Mouse (Mus musculus): ENCODE measurements around the gene Tsc22d3.
"Not testable (repeated sequence)": the region's sequence is repeated elsewhere in the genome, so short reads cannot be mapped to it uniquely, and the experiment has no call there.

Gene Tsc22d3

DNA sequence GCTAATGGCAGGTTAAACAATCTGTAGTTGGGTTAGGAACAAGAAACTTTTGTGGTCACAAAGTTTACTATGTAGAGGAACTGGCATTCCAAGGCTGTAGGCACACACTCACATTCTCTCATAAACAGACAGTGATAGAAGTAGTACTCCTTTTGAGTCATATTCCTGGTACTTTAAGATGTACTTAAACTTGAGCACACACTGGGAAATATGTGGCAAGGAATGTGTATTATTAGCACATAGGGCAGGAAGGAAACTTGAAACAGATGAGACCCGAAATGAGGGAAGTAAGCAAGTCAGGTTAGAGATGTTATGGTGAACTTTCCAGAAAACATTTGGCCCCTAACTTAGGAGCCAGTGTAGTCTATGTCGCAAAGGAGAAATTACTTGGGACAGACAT lies 34.7 kb downstream of the Tsc22d3 start:
- DNase-seq (ENCODE audit: low read depth, low spot score), result no peak

GRCm38 (mm10) chrX:140565212-140565611 lies 35.2 kb downstream of the Tsc22d3 start:
- no peak for DNase-seq (ENCODE audit: low read depth, low spot score)

DNA sequence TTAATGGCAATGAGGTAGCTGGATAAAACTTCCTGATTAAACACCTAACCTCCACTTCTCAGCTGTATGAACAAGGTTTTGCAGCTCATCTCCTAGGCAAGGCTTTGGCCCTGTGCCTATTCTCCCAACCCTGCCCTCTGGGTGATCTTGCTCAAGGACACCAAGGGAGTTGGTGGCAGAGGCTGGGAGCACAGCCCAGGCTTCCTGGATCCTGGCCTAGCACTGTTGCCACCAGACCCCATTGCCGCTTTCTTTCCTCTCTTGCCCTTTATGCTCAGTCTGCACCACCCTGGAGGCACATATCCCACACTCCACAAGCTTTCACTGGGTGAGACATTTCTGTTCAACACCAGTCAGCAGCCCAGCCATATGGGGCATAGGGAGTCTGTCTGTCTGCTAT lies 35.7 kb downstream of the Tsc22d3 start:
- DNase-seq (ENCODE audit: low read depth, low spot score), result no peak

- DNase-seq (ENCODE audit: low read depth, low spot score), result no peak
Measured at GRCm38 (mm10) chrX:140558176-140558844, 42.1 kb downstream of the Tsc22d3 start.

- DNase-seq (ENCODE audit: low read depth, low spot score), result no peak
Measured at GRCm38 (mm10) chrX:140555965-140556364, 44.5 kb downstream of the Tsc22d3 start.

DNA sequence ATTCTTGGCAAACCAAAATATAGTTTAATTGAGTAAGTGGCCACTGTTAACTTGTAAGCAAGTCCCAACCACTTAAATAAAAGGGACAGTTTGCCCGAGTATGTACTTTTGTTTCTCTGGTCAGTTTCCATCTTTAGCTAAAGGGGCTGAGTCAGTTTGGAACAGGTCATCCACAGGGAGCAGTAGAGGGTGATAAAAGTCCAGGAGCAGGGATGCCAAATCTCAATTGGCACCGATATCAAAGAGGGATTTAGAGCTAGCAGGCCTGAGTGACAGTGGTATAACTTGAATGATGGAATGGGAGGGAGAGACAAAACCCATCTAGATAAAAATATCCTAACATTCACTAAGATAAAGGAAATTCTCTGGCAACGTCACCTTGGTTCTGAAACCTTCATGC lies 45.0 kb downstream of the Tsc22d3 start:
- DNase-seq (ENCODE audit: low read depth, low spot score), result no peak

- DNase-seq (ENCODE audit: low read depth, low spot score), result no peak
Measured at GRCm38 (mm10) chrX:140547660-140548419, 52.6 kb downstream of the Tsc22d3 start.

DNA sequence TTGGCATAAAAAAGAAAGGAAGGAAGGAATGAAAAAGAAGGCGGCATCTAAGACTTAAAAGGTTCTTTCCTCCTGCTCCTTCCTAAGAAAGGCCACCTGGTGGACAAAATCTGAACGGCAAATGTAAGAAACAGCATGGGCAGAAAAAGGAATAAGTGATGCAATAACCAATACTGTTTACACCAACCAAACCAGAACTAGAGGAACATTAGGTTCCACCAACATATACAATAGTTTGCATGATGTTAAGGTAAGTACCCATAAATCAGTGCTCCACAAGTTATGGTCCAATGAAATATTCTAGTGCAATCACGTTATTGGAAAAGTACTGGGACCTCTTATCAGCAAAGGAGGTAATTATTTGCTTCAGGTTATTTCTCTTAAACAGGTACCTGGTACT lies 55.7 kb downstream of the Tsc22d3 start:
- peak; percentile 82 for DNase-seq (ENCODE audit: low read depth, low spot score)

DNA sequence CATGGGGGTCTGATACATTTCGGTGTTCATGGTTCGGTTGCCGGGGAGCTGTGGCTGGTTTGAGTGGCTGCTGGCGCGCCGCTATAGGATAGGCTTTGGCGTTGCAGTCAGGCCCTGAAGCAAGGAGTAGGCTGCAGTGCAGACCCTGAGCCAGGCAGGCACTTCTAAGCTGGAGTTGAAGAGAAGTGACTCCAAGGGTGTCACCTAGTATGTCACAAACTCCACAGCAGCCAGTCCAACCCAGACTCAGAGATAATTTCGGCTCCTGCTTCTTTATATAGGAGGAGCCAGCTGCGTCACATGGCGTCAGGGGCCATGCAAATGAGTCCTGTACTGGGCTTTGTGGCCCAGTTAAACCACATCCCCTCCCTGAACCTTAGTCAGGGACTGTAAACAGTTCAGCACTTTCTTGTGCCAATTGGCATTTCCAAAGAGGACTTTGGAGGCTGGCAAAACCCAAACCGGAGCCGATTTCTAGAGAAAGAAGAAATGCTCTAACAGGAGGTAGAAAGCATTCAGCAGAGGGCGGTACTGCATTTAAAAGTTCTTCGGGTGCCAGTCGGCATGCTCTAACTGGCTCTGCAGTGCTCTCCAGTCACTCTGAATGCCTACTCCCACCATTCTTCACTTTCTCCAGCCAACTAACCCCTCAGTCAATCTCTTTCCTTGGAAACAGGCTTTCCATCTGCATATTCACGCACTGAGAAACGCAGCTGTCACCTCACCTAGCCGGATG lies 57.4 kb downstream of the Tsc22d3 start:
- DNase-seq (ENCODE audit: low read depth, low spot score), result peak; percentile 91

DNA sequence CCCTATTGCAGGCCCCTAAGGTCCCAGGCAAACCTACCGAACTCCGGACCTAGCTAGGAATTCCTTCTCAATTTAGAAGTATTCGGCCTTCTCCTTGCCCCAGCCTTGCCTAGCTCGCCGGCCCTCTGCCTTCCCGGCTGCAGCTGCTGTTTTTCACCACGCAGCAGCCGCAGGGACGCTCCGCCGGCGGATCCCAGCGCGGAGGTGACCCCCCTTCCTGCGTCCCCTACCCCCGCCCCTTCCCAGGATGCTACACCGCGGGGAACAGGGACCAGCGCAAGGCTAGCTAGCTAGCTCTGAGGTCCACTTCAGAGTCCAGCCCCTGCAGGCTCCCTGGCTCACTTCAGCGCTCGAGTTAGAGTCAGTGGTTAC lies 58.0 kb downstream of the Tsc22d3 start:
- no peak for DNase-seq (ENCODE audit: low read depth, low spot score)

DNA sequence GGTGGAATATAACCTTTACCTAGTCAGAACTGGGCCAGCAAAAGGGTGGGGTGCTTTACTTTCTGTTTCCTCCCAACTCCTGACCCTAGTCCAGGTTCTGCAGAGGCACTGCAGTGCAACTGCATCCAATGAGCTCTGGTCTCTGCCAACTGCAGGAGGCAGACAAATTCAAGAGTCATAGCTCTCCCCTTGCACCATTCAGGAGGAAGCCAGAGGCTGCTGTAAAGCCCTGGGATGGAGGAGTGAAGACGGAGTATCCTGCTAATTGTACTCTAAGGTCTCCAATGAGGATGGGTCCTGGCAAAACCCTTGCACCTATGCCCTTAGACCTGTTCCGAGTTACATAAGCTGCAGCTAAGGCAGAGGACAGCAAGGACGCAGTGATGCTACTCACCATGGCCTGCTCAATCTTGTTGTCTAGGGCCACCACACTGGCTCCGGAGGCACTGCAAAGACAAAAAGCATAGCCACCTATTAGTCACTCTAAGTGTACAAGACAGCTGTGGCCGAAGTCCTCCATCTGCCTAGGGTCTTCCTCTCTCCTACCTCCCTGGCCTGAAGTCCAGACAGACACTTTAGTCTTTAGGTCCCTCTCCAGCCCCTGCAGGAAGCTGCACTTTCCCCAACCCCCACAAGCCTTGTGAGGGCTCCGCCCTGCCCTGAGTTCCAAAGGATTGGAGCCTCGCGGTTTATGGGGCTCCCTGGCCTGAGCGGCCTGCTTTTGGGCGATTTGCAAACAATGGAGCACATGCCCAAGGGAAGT lies 58.6 kb downstream of the Tsc22d3 start:
- peak; percentile 50 for DNase-seq (ENCODE audit: low read depth, low spot score)

- peak; percentile 62 for DNase-seq (ENCODE audit: low read depth, low spot score)
Measured at GRCm38 (mm10) chrX:140540500-140541114, 59.9 kb downstream of the Tsc22d3 start.

DNA sequence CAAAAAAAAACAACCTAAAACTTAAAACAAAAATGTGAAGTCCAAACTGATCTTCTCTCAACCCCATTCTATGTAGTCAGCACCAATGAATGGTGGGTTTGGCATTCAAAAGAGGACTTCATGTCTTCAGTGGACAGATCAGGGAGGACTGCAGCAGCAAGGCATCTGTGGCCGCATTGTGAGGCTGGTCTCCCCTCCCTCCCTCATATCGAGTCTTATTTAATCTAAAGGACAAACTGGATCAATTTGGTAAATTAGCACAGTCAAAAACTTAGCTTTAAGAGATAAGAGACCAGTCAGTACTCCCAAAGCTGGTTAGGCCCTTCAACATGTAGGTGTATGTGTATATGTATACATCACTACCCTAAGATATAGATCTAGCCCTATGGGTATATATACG lies 60.6 kb downstream of the Tsc22d3 start:
- DNase-seq (ENCODE audit: low read depth, low spot score), result not testable (repeated sequence)

DNA sequence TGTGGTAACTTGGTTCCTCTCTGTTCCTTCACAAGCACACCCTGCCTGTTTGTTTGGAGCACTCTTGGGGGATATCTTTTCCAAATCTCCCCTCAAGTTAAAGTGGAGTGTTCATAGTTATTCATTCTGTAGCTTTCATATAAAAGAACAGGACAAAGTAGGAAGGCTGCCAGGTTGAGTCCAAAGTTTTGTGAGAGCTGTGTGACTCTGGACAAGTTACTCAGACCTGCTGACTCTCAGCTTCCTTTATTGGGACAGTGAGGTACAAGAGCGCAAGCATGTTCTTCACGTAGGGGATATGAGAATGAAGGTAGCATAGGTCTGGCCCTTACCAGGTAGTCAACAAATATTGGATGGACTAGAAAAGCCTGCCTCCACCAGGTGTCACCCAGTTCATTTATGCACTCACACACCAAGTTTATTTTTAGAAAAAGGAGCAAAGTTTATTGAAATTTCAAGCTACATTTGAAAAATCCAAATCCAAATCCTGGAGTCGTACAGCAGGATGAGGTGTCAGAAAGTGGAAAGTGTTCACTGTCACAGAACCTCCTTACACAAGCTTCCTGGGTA lies 61.3 kb downstream of the Tsc22d3 start:
- DNase-seq (ENCODE audit: low read depth, low spot score), result peak; percentile 29

GRCm38 (mm10) chrX:140538649-140539048 lies 61.8 kb downstream of the Tsc22d3 start:
- no peak for DNase-seq (ENCODE audit: low read depth, low spot score)

DNA sequence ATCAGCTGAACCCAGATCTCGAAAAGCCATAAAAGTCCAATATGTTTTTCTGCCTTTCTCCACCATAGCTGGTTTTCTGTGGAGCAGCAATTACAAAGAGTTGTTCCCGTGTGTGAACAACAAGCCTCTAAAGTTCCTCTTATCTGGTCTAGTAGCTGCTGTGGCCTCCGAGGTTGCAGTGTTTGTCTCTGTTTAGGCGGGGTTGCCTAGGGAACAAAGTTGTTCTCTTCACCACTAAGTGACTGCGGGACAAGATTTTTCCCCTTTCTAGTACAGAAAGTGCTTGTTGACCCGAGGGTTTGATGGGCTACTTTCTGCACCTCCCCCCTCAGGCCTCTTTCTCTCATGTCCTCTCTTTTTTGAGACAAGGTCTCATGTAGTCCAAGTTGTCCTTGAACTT lies 62.8 kb downstream of the Tsc22d3 start:
- DNase-seq (ENCODE audit: low read depth, low spot score), result peak; percentile 83

DNA sequence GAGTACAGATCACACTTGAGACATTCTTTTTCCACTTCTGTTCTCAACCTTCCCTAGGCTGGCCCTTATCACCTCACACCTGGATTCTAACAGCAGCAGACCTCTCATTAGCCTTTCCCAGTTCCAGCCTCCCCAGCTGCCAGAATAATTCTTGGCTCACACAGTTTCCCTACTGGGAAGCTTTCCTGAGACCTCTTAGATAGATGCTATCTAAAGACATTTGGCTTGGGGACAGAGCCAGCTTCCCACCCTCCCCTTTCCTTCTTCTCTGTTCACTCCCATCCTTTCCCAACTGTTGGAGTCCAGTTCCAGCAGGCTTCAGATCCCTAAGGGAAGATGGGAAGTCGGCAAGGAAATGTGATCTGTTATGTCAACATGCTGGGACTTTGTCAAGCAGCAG lies 65.0 kb downstream of the Tsc22d3 start:
- DNase-seq (ENCODE audit: low read depth, low spot score), result no peak

DNA sequence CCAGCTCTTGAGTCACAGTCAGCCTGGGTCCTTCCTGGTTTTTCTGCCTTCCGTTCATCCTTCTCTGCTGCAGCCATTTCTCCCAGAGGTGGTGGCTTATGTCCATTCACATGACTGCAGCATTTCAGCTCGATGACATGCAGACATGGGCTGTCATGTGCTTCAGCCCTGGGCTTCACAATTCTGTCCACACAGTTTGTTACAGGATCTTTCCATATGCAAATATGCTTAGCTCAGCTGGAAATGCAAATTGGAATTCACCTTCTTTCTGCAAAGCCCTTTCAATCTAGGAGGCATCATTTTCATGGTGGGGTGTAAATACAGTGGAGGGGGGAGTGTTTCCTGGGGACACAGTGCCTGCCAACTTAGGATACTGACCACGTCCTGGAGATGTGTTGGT lies 66.2 kb downstream of the Tsc22d3 start:
- no peak for DNase-seq (ENCODE audit: low read depth, low spot score)

- no peak for DNase-seq (ENCODE audit: low read depth, low spot score)
Measured at GRCm38 (mm10) chrX:140532325-140532724, 68.1 kb downstream of the Tsc22d3 start.

DNA sequence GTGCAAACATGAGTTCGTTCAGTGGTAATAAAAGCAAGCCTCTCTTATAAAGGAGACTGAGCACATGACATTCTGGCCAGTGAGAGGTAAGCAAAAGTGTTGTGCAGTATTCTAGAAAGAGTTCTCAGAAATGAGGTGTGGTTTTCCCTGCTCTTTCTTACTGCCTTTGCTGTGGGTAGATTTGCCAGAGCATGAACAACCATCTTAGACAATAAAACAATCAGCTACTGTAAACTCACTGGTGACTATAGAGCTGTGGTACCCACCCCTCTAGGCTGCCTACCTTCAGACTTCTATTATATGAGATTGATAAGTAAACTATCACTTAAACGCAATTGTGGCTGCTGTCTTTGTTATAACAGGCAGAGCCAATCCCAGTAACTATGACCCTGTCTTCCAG lies 69.1 kb downstream of the Tsc22d3 start:
- peak; percentile 27 for DNase-seq (ENCODE audit: low read depth, low spot score)

- no peak for DNase-seq (ENCODE audit: low read depth, low spot score)
Measured at GRCm38 (mm10) chrX:140530632-140531031, 69.8 kb downstream of the Tsc22d3 start.

Data from CD4-positive, CD25-positive, alpha-beta regulatory T cell, adult 2 months (primary cell).